Mouse (Mus musculus) layer of hippocampus, postnatal 14 days (tissue): Measurements from ENCODE around the gene Txnip. TPM values are rescaled to one million over a fixed set of nuclear protein-coding genes. Genes with fewer than 3 reads are reported as not detected.
A peak's percentile ranks its signal among the peaks of the same experiment; 100 is the strongest.
"Not testable (repeated sequence)": the region's sequence is repeated elsewhere in the genome, so short reads cannot be mapped to it uniquely, and the experiment has no call there.

ENCODE experiments used
- DNase-seq, 2 experiments: peaks; one replicate each; pipeline ENCODE4 v3.0.0; 2021 to 2022; ENCODE audit warnings: low spot score in 2 of 2, mixed read lengths in 1 of 2
- long read RNA-seq, 2 experiments: library from polyadenylated mRNA; stranded (forward); transcript quantifications; one replicate each; pipeline ENCODE4 v2.0.0; 2021
- total RNA-seq, 2 experiments: library from RNA; stranded (reverse); gene quantifications; 2 replicates each; pipeline ENCODE4 v1.2.3; 2021

The Txnip gene
- 10 to 100 TPM; 48.3 to 49.8 TPM for total RNA-seq
- long read RNA-seq, experiment 1, partial matches to known transcripts: 2 of 6 reads
- long read RNA-seq, experiment 1, other reads (novel, unspliced or antisense): 1 of 6 reads
- long read RNA-seq, experiment 2, partial matches to known transcripts: 5 of 10 reads
- long read RNA-seq, experiment 2, other reads (novel, unspliced or antisense): 1 of 10 reads

- DNase-seq: peak; percentile 99
Observed at GRCm38 (mm10) chr3:96557694-96558093, at the start of gene Txnip. Gene Txnip, plus strand, starts transcription at chr3:96557957.

DNA sequence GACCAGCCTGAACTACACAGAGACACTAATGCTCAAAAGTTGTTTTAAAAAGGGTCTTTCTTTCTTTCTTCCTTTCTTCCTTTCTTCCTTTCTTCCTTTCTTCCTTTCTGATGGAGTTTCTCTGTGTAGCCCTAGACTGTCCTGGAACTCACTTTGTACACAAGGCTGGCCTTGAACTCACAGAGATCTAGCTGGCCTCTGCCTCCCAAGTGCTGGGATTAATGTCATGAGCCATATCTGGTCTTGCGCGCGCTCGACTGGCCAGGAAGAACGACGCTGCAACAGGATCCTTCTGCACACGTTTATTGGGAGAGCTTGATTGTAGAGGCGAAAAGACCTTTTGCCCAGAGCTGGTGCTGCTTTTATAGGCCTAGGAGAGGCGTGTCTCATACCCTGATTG, 49.8 kb upstream of the Txnip start:
- DNase-seq: not testable (repeated sequence)

GRCm38 (mm10) chr3:96520171-96520570, 37.6 kb upstream of the Txnip start:
- DNase-seq: no peak

DNA sequence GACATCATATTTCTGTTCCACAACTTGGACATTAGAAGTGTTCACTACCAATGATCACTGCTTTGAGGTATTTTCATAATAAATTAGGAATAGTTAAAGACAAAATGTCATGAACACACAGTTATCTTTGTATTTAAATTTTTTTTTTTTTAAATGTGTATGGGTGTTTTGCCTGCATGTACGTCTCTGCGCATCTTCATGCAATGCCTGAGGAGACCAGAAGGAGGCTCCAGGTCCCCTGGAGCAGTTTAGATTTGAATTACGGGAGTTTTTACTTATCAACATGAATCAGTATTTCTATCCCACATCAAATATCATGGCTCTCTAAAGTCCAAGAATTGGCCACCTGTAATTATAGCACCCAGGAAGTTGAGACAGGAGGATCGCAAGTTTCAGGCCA, 35.6 kb upstream of the Txnip start:
- DNase-seq: no peak

- no peak for DNase-seq
Observed at GRCm38 (mm10) chr3:96524028-96524810, 33.5 kb upstream of the Txnip start.

DNA sequence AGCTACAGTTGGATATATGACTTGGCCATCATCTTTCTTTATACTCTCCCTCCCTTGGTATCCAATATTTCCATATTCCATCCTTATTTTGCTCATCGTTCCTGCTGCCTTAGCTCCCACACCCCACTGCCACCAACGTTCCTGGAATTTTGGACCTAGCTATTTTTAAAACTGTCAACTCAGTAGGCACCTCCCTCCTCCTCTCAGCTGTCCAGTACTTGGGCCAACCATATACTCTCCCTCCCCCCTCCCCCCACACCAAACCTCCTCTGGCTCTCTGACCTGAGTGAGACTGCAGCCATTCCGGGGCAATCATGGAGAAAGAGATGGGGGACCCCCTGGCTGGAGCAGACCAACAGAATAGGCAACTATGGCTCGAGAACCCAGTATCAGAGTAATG, 32.8 kb upstream of the Txnip start, which contains the start of gene Hfe2:
Gene Hfe2 (plus strand): TSS at position 259 of the 400 bp plus-strand sequence.
- DNase-seq: no peak

GRCm38 (mm10) chr3:96526013-96526762, 31.6 kb upstream of the Txnip start:
- DNase-seq: no peak

GRCm38 (mm10) chr3:96526864-96527542, 30.8 kb upstream of the Txnip start:
- no peak for DNase-seq

GRCm38 (mm10) chr3:96528506-96528905, 29.3 kb upstream of the Txnip start:
- DNase-seq: no peak

- DNase-seq: no peak
Observed at GRCm38 (mm10) chr3:96532050-96532449, 25.7 kb upstream of the Txnip start.

- no peak for DNase-seq
Observed at GRCm38 (mm10) chr3:96534300-96534699, 23.5 kb upstream of the Txnip start.

DNA sequence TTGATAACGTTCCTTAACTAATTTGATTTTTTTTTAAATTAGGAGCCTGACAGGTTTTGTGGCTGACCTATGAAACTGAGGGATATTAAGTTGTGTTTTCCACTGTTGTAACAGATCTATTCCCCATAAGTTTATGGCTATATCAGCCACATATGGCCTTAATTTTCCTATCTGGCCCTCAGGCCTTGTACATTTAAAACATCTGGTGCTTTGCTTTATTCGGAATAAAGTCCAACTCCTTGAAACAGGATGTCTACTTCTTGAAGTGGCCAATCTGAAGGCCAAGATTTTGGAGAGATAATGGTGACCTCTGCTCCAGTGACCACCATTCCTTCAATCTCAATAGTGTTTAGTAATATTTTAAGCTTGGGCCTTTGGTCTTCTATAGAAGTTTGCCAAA, 18.4 kb upstream of the Txnip start:
- DNase-seq: no peak

DNA sequence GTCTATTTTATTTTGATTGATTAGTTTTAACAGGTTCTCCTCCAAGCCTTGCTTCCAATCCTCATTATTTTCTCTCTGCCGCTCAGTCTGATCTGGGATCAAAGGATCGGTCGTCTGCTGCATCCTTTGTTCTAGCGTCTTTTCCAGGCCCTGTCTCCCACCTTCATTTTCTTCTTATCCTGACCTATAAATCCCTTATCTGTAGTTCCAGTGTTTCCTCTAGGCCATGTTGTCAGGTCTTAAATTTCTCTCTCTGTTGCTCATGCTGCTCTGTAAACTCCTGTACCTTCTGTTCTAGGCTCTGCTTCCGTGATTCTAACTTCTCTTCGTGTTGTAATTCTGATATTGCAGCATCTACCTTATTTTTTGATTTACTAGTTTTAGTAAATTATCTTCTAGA, 17.0 kb upstream of the Txnip start:
- no peak for DNase-seq

- DNase-seq: peak in 1 of 2 experiments; percentile 36
Observed at GRCm38 (mm10) chr3:96541328-96542078, 16.3 kb upstream of the Txnip start.

GRCm38 (mm10) chr3:96542554-96542953, 15.2 kb upstream of the Txnip start:
- DNase-seq: peak in 1 of 2 experiments; percentile 22

DNA sequence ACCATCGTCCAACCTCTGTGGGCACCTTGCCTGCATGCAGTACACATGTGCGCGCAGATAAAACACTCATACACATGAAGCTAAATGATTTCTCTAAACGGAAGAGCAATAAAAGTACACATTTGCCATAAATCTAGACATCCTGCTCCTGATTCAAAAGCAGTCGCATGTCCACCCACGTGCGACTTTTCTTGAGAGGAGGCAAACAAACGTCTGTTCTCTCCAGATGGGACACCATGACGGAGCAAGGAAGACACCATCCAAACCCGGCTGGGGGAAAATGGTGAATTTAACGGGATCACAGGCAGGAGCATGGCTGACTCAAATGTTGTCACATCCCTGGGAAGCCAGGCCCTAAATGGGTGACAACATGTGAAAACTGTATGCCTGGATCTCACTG, 14.4 kb upstream of the Txnip start:
- peak in 1 of 2 experiments; percentile 67 for DNase-seq

- DNase-seq: no peak
Observed at GRCm38 (mm10) chr3:96545565-96545964, 12.2 kb upstream of the Txnip start.

GRCm38 (mm10) chr3:96546880-96547279, 10.9 kb upstream of the Txnip start:
- DNase-seq: no peak

- peak; percentile 77 to 84 for DNase-seq
Observed at GRCm38 (mm10) chr3:96547389-96547960, 10.3 kb upstream of the Txnip start.

DNA sequence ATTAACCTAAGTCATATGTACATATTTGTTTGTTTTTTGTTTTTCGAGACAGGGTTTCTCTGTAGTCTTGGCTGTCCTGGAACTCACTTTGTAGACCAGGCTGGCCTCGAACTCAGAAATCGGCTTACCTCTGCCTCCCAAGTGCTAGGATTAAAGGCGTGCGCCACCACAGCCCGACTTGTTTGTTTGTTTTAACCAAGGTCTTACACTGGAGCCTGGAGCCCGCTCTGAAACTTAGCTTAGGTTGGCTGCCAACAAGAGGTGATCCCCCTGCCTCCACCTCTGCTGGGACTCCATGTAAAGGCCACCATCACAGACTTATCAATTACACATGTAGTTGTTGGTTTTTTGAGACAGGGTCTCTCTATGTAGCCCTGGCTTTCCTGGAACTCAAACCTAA, 8.9 kb upstream of the Txnip start:
- no peak for DNase-seq
